Mouse (Mus musculus): ENCODE data around the gene Higd2a. TPM values are rescaled to one million over a fixed set of nuclear protein-coding genes. Genes with fewer than 3 reads are reported as not detected.
A peak's percentile ranks its signal among the peaks of the same experiment; 100 is the strongest.

Gene Higd2a
- polyA plus RNA-seq (2016; fragmentation: Nextera tagmentation; extraction: Ambion mirVana), result 127 and 135 TPM in 2 replicates

DNA sequence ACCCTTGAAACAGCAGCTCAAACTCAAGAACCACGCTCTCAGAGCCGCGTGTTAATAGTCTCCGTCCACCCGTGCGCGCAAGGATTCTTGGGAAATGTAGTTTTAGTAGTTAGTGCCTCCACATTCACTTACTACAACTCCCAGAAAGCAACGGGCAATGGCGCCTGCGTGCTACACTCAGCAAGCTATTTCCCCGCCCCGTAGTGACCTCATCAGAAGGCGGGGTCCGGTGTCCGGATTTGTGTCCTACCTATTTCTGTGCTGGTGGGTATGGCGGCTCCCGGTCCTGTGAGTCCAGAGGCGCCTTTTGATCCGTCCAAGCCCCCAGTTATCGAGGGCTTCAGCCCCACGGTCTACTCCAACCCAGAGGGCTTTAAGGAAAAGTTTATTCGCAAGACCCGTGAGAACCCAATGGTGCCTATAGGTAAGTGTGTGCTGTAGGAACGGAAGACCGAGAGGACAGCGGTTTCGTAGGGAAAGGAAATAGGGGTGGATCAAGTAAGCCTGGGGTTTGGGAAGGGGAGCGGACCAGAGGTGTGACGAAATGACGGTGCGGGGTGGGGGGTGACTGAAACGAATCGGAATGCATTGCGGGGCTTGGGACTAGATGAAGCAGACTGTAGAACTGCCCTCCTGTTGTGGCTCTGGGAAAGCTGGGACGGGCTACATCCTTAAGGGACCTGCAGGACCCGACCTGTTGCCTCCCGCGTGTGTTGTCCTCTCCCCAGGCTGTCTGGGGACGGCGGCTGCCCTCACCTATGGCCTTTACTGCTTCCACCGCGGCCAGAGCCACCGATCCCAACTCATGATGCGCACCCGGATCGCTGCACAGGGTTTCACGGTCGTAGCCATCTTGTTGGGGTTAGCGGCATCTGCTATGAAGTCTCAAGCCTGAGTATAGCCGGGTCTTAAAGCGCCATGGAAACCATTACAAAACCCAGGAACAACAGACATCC is at the start of gene Higd2a, which contains the start of gene Nop16:
Gene Higd2a (plus strand): TSS at position 212 of the 956 bp plus-strand sequence.
Gene Nop16 (minus strand): TSS at position 95 of the 956 bp plus-strand sequence.
- H3K27ac ChIP-seq, result peak within 1 kb of the TSS; percentile 84
- no peaks in the 10 kb centered on the region for H3K9me3 ChIP-seq (replicated peaks)
- H3K36me3 ChIP-seq, result peaks cover 53% of the 10 kb centered on the region
- WGBS (ENCODE audit: insufficient replicate concordance), result under 1% methylated on average over 51 of the region's 51 CpGs
- peak within 1 kb of the TSS; percentile 91 for H3K4me3 ChIP-seq
- no peaks in the 10 kb centered on the region for H3K27me3 ChIP-seq (replicated peaks)
- peak within 1 kb of the TSS; percentile 91 for H3K9ac ChIP-seq
- ATAC-seq, result peak; percentile 97
- peaks cover 24% of the 10 kb centered on the region for H3K4me1 ChIP-seq
- H3K4me2 ChIP-seq, result peak within 1 kb of the TSS; percentile 86

DNA sequence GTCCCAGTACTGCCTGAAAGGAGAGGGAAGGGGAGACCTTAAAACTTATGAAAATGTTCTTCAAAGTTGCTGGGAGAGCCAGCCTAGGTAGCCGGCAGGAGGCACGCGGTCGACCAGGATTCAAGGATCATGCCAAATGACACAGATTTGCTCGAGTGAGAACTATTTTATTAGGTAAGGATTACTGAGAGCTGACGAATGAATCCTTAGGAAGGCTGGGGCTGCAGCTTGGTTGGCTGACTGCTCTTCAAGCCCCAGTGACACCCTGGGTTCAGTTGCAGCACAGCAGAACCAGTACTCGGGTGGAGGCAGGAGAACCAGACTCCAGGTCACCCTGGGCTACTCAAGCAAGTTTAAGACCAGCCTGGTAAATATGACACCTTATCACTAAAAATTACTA is 42.0 kb upstream of the Higd2a start:
- no peak overlapping the region for H3K9ac ChIP-seq
- no peak overlapping the region for H3K4me3 ChIP-seq
- H3K4me2 ChIP-seq, result no peak overlapping the region
- no peak overlapping the region for H3K27ac ChIP-seq
- no peak for ATAC-seq
- H3K27me3 ChIP-seq (replicated peaks), result no peaks in the 10 kb centered on the region
- H3K36me3 ChIP-seq, result peaks cover 67% of the 10 kb centered on the region
- 81% methylated on average over 7 of the region's 7 CpGs for WGBS (ENCODE audit: insufficient replicate concordance)
- H3K9me3 ChIP-seq (replicated peaks), result no peaks in the 10 kb centered on the region
- H3K4me1 ChIP-seq, result no peaks in the 10 kb centered on the region

DNA sequence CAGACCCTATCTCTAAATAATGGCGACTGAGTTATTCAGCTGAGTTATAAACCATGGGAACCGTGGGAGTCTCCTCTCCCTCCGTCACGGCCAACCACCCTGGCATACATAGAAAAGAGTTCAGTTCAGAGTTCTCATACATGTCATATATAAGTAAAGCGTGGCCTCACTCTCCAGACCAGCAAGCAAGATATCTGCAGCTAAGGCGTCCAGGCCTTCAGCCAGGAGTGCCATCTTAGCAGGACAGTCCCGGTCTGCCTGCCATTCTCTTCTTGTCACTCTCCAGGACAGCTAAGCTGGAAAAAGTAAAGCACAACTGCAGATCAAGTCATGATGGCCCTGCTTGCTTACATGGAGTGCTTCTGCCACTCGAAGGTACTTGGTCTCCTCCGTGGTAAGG is 33.8 kb upstream of the Higd2a start:
- Histone ChIP-seq H3K9me3 (replicated peaks) (no peaks in the 10 kb centered on the region), H3K27ac (no peak overlapping the region), H3K4me3 (no peak overlapping the region), H3K36me3 (peaks cover 97% of the 10 kb centered on the region), H3K9ac (no peak overlapping the region), H3K27me3 (replicated peaks) (no peaks in the 10 kb centered on the region), H3K4me1 (no peaks in the 10 kb centered on the region), H3K4me2 (no peak overlapping the region)
- WGBS (ENCODE audit: insufficient replicate concordance), result 83% methylated on average over 9 of the region's 9 CpGs
- no peak for ATAC-seq

DNA sequence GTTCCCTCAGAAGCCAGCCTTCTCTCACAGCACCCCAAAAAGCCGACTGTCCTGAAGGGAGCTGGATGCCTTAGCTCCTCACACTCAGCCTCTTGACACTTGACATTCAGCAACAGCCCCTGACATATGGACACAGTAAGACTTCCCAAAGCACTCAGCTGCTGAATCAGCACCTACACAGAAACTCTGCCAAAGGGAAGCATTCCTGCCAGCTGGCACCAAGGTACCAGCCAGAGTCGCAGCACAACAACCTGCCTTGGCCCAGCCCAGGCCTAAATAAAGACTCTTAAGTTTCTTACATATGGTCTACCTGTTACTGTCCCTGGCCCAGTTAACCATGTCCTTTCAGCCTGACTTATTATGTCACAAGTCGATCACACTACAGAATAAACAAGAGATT is 33.2 kb upstream of the Higd2a start:
- H3K4me2 ChIP-seq, result no peak overlapping the region
- peaks cover 97% of the 10 kb centered on the region for H3K36me3 ChIP-seq
- WGBS (ENCODE audit: insufficient replicate concordance), result 82% methylated on average over 3 of the region's 3 CpGs
- no peak overlapping the region for H3K4me3 ChIP-seq
- H3K4me1 ChIP-seq, result no peaks in the 10 kb centered on the region
- H3K9me3 ChIP-seq (replicated peaks), result no peaks in the 10 kb centered on the region
- no peak for ATAC-seq
- H3K27me3 ChIP-seq (replicated peaks), result no peaks in the 10 kb centered on the region
- H3K9ac ChIP-seq, result no peak overlapping the region
- H3K27ac ChIP-seq, result no peak overlapping the region

- Histone ChIP-seq H3K27ac (no peak overlapping the region), H3K4me3 (no peak overlapping the region), H3K27me3 (replicated peaks) (no peaks in the 10 kb centered on the region), H3K9ac (no peak overlapping the region), H3K4me2 (no peak overlapping the region), H3K9me3 (replicated peaks) (no peaks in the 10 kb centered on the region), H3K36me3 (peaks cover 94% of the 10 kb centered on the region), H3K4me1 (no peaks in the 10 kb centered on the region)
- WGBS (ENCODE audit: insufficient replicate concordance), result 89% methylated on average over 1 of the region's 1 CpGs
- ATAC-seq, result no peak
Observed at GRCm38 (mm10) chr13:54557652-54558051, 32.4 kb upstream of the Higd2a start.

- WGBS (ENCODE audit: insufficient replicate concordance), result 82% methylated on average over 2 of the region's 2 CpGs
- H3K36me3 ChIP-seq, result peaks cover 83% of the 10 kb centered on the region
- ATAC-seq, result no peak
Observed at GRCm38 (mm10) chr13:54559656-54560055, 30.4 kb upstream of the Higd2a start.

DNA sequence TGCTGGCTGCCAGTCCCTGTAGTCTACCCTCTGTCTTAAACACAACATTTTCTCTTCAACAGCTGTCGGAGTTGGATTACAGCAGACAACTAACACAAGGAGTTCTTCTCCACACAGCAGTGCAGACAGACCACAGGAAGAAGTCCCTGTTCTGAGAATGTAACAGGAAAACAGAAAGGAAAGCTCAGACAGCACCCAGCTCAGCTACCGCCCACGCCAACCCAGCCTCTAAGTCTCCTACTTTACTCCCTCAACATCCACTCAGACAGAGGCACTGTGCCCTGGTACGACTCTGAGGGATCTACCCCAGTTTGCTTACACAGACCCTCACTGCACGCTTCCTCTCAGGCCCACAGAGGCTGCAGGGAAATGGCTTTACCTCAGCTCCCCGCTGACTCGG is 29.4 kb upstream of the Higd2a start:
- Histone ChIP-seq H3K27me3 (replicated peaks) (no peaks in the 10 kb centered on the region), H3K4me1 (peaks cover 15% of the 10 kb centered on the region), H3K9me3 (replicated peaks) (no peaks in the 10 kb centered on the region), H3K36me3 (peaks cover 74% of the 10 kb centered on the region), H3K4me2 (no peak overlapping the region), H3K4me3 (no peak overlapping the region), H3K9ac (no peak overlapping the region), H3K27ac (no peak overlapping the region)
- ATAC-seq, result no peak
- WGBS (ENCODE audit: insufficient replicate concordance), result 85% methylated on average over 7 of the region's 7 CpGs

More at GRCm38 (mm10) chr13:54559656-54560055, 30.4 kb upstream of the Higd2a start:
- no peaks in the 10 kb centered on the region for H3K9me3 ChIP-seq (replicated peaks)
- H3K4me2 ChIP-seq, result no peak overlapping the region
- H3K27ac ChIP-seq, result no peak overlapping the region
- H3K27me3 ChIP-seq (replicated peaks), result no peaks in the 10 kb centered on the region
- peaks cover 11% of the 10 kb centered on the region for H3K4me1 ChIP-seq
- H3K4me3 ChIP-seq, result no peak overlapping the region
- H3K9ac ChIP-seq, result no peak overlapping the region

GRCm38 (mm10) chr13:54562562-54562961 is 27.4 kb upstream of the Higd2a start:
- no peak overlapping the region for H3K9ac ChIP-seq
- peaks cover 25% of the 10 kb centered on the region for H3K4me1 ChIP-seq
- peaks cover 55% of the 10 kb centered on the region for H3K36me3 ChIP-seq
- no peaks in the 10 kb centered on the region for H3K27me3 ChIP-seq (replicated peaks)
- H3K4me3 ChIP-seq, result no peak overlapping the region
- no peak overlapping the region for H3K27ac ChIP-seq
- ATAC-seq, result no peak
- no peak overlapping the region for H3K4me2 ChIP-seq
- H3K9me3 ChIP-seq (replicated peaks), result no peaks in the 10 kb centered on the region
- 78% methylated on average over 7 of the region's 7 CpGs for WGBS (ENCODE audit: insufficient replicate concordance)

DNA sequence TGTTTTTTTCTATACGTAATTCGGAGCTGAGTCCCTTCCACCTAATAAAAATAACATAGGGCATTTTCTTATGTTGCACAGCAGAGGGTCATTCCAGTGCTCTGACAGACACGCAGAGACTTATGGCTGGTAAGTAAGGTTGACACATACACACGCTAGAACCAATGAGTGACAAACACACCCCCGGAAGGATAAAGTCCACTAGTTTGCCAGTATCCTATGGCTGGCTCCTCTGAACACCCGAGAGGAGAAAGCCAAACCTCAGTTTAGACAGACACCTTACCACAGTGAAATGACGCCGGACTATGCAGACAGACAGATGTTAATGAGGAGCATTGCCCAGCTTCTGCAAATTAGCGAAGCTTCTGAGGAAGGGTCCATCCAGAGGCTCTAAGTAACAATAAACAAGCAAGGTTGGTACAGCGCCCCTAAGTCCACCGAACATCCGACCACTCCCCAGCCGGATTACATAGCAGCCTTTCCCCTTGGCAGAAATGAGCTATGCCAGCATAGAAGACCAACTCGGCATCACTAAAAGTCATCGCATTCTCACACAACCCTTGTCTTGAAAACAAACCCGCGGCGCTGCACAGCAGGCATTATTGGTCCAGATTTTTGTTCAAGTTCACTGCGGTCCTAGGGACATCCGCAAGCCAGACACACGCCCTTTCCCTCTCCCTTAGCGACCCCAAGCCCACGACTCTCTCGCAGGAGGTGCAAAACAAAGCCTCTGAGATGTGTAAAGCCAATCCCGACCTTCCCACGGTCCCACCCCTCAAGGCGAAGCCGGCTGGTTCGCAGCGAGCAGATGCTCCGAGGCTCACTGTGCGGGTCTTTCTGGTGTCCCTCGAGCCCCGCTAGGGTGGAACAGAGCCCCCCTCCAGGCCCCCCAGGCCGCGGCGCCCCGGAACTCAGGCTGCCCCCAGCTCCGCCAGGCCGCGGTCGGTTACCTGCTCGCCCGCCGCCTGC is 25.5 kb upstream of the Higd2a start:
- ATAC-seq, result peak; percentile 44
- peaks cover 32% of the 10 kb centered on the region for H3K4me1 ChIP-seq
- peaks cover 36% of the 10 kb centered on the region for H3K36me3 ChIP-seq
- peak overlapping the region; percentile 83 for H3K4me2 ChIP-seq
- H3K27me3 ChIP-seq (replicated peaks), result no peaks in the 10 kb centered on the region
- peak overlapping the region; percentile 96 for H3K9ac ChIP-seq
- H3K9me3 ChIP-seq (replicated peaks), result no peaks in the 10 kb centered on the region
- WGBS (ENCODE audit: insufficient replicate concordance), result 9% methylated on average over 45 of the region's 45 CpGs
- H3K27ac ChIP-seq, result peak overlapping the region; percentile 74
- H3K4me3 ChIP-seq, result peak overlapping the region; percentile 82

DNA sequence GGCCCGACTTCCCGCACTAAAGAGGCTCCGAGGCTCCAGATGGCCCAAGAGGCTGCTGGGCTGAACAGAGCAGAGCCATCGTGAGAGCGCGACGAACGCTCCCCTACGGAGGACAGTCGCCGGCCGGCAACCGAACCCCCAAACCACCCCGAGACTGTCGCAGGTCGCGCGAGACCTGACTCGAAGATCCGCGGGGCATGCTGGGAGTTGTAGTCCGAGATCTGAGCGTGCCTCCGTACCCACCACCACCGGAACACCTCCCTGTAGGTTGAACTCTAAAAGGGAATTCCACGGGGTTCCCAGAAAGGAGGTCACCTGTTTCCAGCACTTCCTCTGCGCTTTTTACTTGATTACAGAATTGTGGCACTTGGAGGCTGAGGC is 24.8 kb upstream of the Higd2a start, which contains the start of gene 4833439L19Rik:
Gene 4833439L19Rik (minus strand): TSS at position 235 of the 381 bp plus-strand sequence.
- H3K27me3 ChIP-seq (replicated peaks), result no peaks in the 10 kb centered on the region
- peaks cover 32% of the 10 kb centered on the region for H3K4me1 ChIP-seq
- peak; percentile 95 for ATAC-seq
- H3K9me3 ChIP-seq (replicated peaks), result no peaks in the 10 kb centered on the region
- H3K36me3 ChIP-seq, result peaks cover 29% of the 10 kb centered on the region
- peak within 1 kb of the TSS; percentile 74 for H3K27ac ChIP-seq
- WGBS (ENCODE audit: insufficient replicate concordance), result under 1% methylated on average over 27 of the region's 27 CpGs
- H3K4me3 ChIP-seq, result peak within 1 kb of the TSS; percentile 82
- peak within 1 kb of the TSS; percentile 96 for H3K9ac ChIP-seq
- H3K4me2 ChIP-seq, result peak within 1 kb of the TSS; percentile 83

- H3K9ac ChIP-seq, result peak overlapping the region; percentile 96
- WGBS (ENCODE audit: insufficient replicate concordance), result 39% methylated on average over 8 of the region's 8 CpGs
Observed at GRCm38 (mm10) chr13:54565594-54566345, 24.2 kb upstream of the Higd2a start.

More at GRCm38 (mm10) chr13:54565594-54566345, 24.2 kb upstream of the Higd2a start:
- peak overlapping the region; percentile 61 for H3K27ac ChIP-seq
- H3K4me1 ChIP-seq, result peaks cover 32% of the 10 kb centered on the region
- peaks cover 23% of the 10 kb centered on the region for H3K36me3 ChIP-seq
- peak overlapping the region; percentile 83 for H3K4me2 ChIP-seq
- H3K27me3 ChIP-seq (replicated peaks), result no peaks in the 10 kb centered on the region
- peak overlapping the region; percentile 82 for H3K4me3 ChIP-seq
- H3K9me3 ChIP-seq (replicated peaks), result no peaks in the 10 kb centered on the region
- peak; percentile 67 for ATAC-seq

Data from liver, embryonic 12.5 days (tissue).